Mouse (Mus musculus): ENCODE results near the gene Hdac9.
A peak's percentile ranks its signal among the peaks of the same experiment; 100 is the strongest.
"Not testable (repeated sequence)": the region's sequence is repeated elsewhere in the genome, so short reads cannot be mapped to it uniquely, and the experiment has no call there.

Gene Hdac9

DNA sequence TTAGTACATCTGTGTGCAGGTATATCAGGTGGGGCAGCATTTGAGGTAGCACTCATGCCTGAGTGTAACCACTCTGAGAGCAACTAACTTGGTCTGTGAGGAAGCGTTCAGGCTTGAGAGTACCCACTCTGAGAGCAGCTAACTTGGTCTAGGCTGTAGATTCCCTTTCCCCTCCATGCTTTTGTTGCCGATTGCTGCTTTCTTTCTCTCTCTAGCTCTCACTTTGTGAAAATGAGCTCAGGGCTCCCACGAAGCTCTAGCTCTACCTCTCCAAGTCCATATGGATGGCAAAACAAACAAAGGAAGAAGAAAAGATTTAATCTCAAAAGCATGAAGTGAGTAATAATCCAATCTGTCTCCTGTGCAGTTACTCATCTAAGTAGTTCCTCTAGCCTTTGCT lies 421.0 kb downstream of the Hdac9 start:
- no peak for DNase-seq (ENCODE audit: low read depth, low spot score)

DNA sequence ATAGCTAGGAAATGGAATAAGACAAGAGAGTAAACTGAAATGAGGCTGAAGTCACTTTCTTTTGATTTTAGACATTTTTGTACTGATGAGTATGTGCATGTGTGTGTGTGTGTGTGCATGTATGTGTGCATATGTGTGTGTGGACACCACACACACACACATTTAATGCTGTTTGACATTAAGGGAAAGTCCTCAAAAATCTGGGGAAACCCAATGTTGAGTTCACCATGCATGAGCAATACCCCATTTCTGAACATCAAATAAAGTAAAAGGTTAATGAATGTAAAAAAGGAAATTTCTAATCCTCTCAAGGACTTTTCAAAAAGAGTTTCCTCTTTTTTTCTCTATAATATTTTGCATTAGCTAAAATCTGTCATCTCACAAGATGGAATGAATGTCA lies 427.3 kb downstream of the Hdac9 start:
- no peak for DNase-seq (ENCODE audit: low read depth, low spot score)

DNA sequence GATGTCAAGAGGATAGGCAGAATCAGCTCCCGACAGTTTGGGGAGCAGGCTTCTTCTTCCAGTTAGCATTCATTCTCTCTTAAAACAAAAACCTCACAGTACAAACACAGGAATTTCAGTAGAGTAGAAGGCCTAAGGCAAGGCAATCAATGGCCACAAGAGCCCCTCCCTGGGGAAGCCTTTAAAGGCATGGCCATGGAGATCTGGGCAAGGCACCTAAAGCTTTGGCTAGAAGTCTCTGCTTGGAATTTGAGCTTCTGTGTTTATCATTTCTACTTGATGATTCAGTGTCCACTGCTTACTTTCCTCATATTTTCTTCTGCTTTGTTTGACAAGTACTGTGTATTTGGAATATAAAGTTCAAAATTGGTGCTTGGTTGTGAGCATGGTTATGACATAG lies 429.2 kb downstream of the Hdac9 start:
- no peak for DNase-seq (ENCODE audit: low read depth, low spot score)

DNA sequence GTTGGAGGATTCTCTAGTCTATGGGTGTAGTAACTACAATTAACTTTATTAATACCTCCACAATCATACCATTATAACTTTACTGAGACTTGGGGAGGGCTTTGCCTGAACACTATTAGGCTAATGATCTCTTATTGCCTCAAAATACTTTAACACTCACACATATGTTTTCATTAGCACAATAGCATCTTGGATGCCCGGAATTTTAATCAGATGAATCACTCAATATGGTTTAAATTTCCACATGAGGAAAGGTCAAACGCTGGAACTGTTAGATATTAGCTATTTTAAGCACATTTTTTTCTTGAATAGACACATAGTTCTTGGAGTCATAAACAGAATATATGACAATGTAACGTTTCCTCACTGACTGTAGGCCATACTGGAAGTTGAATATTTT lies 429.9 kb downstream of the Hdac9 start:
- DNase-seq (ENCODE audit: low read depth, low spot score): no peak

DNA sequence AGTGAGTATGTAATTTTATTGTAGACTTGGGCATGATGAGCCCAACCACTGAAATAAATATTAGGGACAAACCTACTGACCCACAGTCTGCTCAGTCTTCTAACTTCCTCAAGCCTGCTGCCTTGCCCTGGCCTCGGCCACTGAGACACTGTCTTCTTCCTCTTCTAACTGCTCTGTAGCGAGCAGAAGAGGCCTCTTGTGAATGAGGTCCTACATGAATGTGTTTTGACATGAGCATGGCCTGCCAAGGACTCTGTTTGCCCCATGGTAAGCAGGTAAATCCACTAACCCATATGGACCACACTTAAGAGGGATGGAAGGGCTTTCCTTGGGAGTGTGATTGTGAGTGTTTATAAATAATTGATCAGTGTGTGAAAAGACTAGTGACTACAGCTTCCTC lies 430.9 kb downstream of the Hdac9 start:
- peak; percentile 66 for DNase-seq (ENCODE audit: low read depth, low spot score)

DNA sequence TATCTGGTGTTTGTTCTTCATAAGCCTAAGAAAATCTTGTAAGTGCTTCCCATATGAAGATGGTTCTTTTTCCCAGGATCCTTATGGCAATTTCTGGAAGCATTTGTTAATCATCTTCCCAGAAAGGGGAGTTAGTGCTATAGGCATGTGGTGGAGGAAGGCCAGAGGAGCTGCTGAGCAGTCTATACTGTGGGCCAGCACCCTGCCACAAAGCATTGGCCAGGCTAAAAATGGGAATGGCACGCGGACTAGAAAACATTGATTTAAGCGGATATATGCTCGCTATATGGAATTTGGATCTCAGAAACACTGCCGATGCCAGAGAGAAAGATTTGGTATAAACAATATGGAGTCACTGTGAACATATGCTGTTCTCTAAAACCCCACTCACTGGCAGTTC lies 435.2 kb downstream of the Hdac9 start:
- no peak for DNase-seq (ENCODE audit: low read depth, low spot score)

DNA sequence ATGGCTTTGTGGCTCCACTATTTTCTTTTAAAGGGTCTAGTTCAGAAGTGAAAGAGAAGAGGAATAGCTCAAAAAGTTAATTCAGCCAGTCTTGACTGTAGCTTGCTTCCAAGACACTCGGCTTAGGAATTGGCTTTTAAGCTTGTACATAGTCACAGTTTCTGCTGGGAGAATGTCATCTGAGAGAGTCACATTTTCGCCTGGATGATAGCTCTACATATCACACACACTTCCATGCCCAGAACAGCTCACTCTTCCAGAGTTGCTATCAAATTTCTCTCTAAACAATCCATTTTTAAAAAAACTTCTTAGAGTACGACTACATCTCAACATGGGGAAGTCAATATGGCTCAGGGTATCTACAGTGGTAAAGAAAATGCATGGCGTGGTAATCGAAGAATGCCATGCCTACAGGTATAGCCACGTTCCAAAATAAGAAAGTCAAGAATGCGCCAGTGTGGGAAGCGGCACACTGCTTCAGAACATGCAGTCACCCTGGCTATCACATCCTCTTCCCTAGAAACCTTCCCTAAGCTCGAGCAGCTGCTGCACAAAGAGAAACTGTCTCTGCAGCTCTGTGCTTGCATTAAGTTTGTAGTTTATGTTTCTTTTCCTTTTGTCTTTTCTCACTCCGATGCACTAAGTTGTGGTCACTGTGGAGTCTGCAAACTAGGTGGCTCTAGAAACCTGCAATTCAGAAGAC lies 443.8 kb downstream of the Hdac9 start:
- DNase-seq (ENCODE audit: low read depth, low spot score): no peak

DNA sequence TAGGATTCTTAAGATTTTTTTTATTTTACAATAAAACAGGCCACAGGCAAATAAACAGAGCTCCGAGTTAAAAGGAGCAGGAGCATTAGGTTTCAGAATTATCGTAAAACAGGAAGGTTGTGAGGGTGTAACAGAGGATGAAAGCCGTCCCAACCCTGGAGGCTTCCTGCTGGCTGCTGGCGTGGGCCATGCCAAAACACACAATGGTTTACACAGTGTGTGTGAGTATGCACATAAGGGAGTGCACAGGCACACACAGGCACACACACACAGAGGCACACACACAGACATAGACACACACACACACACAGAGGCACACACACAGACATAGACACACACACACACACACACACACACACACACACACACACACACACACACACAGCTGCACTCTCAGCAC lies 444.4 kb downstream of the Hdac9 start:
- DNase-seq (ENCODE audit: low read depth, low spot score): no peak

DNA sequence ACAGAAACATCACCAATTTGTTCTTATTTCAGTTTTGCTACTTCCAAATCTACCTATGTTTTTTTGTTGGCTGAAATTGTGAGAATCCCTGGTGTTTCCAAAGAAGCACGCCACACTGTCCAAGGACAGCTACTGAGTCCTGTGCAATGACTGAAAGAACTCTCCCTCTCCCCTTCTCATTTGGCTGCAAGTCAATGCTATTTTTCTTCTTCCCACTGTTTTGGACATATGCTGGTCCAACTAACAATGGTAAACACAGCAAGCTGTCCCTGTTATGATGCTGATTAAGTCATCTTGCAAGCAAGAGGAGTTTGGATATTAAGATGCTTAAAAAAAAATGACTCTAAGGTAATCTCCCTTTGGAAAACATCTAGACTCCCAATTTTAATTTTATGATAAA lies 455.2 kb downstream of the Hdac9 start:
- DNase-seq (ENCODE audit: low read depth, low spot score): no peak

DNA sequence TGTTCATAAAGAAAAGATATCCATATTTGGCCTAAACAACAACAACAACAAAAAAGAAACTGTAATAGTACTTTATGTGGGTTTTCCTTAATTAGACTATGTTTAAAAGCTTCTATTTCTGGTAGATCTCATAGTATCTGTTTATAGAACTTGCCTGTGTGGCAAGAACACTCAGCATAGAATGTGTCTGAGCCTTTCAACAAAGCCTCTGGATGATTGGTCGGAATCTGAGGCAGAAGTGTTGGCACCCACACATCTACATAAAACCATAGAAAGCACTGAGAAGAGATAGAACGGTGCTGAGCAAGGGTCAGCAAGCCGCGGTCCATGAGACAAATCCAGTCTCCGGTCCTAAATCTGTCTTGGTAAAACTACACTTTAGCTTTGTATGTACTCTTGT lies 464.3 kb downstream of the Hdac9 start:
- no peak for DNase-seq (ENCODE audit: low read depth, low spot score)

DNA sequence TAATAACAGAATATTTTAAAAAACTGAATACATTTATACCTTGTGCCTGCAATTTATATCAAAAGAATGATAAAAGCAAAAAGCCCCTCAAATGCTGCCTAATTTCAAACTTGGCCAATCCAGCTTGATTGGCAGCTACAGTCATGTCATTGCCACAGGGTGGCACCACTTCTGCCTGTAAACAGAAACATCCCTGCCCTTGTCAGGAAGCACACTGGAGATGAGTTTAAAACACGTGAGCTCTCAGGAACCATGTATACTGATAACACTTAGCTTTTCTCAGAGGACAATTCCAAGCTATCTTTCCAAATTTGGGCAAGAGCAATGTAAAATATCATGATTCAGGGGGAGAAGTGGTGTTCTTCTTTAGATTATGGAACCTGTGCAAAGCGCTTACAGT lies 465.7 kb downstream of the Hdac9 start:
- peak; percentile 44 for DNase-seq (ENCODE audit: low read depth, low spot score)

DNA sequence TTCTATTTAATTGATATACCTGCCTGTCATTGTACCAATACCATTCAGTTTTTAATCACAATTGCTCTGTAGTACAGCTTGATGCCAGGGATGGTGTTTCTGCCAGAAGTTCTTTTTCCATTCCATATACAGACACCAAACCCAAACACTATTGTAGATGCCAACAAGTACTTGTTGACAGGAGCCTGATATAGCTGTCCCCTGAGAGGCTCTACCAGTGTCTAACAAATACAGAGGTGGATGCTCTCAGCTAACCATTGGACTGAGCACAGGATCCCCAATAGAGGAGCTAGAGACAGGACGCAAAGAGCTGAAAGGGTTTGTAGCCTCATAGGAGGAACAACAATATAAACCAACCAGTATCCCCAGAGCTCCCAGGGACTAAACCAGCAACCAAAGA lies 472.2 kb downstream of the Hdac9 start:
- not testable (repeated sequence) for DNase-seq (ENCODE audit: low read depth, low spot score)

DNA sequence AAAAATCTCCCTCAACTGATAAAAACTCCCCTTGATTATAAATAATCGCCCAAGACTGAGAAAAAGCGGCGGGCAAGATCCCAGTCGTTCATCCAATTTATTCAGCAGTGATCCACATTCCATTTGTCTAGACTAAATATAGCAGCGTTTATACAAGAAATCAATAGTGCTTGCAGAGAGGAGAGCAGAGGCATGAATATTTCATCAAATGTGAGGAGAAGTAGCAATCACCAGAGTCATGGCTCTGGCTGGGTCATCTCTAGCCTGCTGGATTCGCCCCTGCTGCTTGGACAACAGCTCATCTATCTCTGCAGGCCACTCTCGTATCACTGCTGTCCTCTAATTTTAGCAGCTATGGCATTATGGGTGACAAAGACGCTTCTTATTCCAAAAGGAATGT lies 476.0 kb downstream of the Hdac9 start:
- DNase-seq (ENCODE audit: low read depth, low spot score): no peak

DNA sequence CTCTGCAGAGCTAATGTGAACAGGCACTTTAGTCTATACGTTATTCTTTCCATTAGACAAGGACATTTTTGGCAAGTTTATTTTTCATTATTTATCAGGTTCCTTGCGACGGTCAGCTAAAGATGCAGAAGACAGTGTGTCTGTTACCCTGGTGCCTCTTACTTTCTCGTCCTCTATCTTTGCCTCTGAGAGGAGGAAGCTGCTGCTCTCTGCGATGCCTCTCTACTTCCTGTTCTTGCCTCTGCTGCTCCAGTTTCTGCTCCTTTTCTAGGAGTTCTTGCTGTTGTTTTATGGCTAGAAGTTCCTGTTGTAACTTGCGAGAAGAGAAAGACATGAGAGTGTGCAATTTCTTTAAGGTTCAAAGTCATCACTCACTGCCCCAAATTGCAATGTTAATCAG lies 484.0 kb downstream of the Hdac9 start:
- DNase-seq (ENCODE audit: low read depth, low spot score): peak; percentile 24

DNA sequence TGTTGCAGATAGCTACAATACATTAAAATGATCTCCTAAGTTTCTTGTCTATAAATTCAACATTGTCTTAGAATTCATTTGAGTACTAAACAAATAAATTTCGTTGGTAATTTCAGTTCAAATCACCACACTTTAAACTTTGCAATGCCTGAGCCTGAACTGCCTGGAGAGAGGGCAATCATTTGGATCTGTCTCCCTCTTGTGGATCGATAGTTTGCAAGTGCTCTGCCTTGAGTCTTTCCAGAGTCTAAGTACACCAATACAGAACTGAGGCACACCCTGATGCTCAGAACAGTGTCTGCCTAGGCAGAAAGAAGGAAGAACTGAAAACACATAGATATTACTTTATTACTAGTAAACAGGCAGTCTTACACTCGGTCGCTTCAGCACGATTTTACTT lies 484.4 kb downstream of the Hdac9 start:
- DNase-seq (ENCODE audit: low read depth, low spot score): peak; percentile 33

DNA sequence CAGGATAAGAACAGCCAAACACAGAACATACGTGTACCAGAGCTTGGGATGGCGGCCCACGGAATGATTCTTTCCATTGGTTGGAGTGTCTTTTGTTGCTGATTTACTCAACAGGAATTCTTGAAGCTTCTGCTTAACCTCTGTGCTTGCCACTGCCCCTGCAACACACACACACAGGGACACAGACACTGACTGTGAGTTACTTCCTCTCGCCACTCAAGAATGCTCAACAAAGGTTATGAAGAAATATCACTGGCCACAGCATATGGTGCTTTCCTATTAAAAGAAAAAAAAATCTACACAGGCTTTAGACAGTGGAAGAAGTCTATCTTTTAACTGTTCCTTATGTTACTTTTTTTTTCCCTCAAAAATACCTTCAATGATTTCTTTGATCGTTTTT lies 485.1 kb downstream of the Hdac9 start:
- DNase-seq (ENCODE audit: low read depth, low spot score): no peak

DNA sequence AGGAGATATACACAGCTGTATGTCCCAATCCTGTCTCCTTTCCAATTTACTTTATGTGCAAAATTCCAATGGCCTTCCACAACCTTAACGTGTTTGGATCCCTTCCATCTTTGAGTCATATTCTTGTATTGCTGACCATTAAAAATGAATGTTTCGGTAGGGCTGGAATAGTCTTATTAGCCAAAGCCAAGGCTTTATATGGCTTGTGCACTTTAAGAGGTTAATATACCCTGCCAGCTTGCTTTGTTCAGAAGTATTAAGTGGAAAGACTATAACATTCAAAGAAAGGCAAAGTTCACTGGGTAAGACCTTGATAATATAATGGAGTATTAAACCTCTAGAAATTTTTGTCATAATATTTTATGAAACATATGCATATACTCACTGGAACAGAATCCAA lies 491.4 kb downstream of the Hdac9 start:
- no peak for DNase-seq (ENCODE audit: low read depth, low spot score)

DNA sequence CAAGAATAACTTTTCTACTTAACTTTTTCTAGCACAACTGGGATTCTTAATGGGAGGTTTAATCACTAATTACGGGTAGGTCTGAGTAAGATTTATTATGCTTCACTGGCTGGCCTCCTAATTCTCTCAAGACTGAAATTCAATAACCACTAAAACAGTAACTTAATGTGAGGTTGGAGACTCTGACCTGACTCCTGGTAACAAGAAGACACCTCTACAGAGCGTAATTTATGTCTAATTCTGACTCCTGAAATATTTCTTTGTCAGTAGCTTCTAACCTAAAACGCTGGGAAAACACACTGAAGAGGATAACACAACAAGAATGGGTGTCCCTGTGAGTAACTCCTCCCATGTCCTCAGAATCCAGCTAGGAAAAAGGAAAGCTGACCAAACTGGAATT lies 508.8 kb downstream of the Hdac9 start:
- no peak for DNase-seq (ENCODE audit: low read depth, low spot score)

DNA sequence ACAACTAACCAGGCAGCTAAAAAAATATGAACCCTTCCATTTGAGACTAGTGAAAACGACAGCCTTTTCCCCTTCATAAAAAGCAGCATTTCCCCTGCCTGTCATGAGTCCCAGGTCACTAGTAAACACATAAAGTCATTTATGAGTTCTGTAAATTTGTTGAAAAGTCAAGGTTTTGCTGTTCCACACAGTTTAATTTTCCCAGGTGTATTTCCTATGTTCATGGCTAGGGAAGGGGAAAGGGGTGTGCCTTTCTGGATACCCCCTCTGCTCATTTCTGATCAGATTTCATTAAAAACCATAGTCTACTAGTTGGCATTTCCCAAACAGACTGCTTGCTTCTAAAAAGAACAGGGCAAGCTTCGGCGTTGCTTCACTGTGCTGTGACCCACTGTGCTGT lies 509.8 kb downstream of the Hdac9 start:
- DNase-seq (ENCODE audit: low read depth, low spot score): no peak

DNA sequence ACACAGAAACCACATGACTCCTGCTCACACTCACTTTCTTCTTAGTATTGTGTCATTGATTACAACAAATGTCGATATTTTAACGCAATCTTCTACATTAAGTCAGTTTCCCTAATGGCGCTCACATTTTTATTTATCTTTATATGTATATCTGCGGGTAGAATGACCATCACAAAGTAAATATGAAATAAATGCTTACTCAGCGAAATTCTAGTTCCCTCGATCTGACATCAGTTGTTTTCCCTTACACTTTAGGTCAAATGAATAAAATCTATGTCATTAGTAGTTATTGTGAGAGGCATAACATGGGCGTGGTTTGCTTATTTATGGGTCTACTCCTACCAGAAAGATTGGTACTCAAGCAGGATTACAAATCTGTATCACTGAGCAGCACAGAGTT lies 514.8 kb downstream of the Hdac9 start:
- no peak for DNase-seq (ENCODE audit: low read depth, low spot score)

DNA sequence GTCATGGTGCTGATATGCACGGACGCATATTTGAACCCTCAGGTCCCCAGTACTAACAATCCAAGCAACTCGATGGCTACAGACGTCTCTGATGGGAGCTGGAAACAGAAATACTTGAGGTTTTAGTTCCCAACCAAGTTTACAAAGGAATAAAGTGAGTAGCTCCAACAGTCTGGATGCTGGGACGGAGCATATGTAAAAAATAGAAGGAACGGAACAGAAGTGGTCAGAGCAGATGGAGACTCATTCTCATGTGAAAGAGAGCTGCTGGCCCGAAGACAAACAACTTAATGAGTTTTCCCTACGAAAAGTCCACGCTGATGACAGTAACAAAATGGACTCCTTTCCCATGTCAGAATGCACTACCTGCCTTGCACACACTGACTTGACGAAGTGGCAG lies 518.3 kb downstream of the Hdac9 start:
- DNase-seq (ENCODE audit: low read depth, low spot score): no peak

DNA sequence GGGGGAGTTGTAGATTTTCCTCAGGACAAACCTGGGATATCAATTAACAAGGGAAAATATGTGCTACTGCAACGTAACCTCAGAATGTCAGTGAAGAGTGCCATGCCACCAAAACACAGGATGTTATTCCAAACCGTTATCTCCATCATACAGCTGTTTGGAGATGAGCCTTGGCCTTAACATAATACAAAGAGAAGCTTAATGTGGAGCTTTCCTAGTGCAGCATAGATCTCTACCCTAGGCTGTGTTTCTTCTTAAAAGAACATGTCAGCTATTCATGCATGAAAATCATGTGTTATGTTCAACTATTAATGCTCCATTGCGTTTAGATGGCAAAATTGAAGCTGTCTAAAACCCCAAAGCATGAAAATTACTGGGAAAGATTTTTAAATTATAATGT lies 522.6 kb downstream of the Hdac9 start:
- DNase-seq (ENCODE audit: low read depth, low spot score): no peak

DNA sequence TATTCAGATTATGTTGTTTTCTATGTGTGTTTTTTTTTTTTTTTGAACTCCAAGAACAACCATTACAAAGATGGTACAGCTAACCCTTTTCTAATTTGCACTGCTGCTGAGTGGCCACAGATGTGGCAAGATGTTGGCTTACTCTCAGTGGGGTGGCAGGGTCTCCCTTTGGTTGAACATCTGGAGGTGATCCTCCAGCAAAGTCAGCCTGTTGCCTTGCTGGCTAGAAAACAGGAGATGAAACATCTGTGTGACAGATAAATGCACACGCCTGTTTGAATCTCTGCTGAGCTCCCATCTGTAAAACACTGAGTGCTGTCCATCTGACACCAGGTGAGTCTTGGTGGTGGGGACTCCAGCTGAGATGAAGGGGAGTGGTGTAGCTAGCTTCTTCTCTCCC lies 537.2 kb downstream of the Hdac9 start:
- peak; percentile 52 for DNase-seq (ENCODE audit: low read depth, low spot score)

DNA sequence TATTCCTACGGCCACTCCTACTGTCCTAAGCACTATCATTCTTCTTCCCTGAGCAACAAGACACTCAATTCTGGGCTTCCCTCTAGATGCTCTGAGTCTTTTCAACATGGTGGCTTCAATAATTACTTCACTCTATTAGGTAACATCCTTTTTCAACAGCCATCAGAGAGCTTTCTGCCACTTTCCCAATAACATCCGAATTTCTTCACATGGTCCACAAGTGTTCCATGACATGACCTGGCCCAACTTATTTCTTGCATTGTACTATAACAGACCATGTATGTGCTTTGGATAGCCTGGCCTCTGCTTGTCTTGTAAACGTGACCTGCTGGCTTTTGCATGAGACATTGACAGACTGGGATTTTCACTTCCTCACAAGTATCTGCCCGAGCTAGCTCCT lies 538.3 kb downstream of the Hdac9 start:
- DNase-seq (ENCODE audit: low read depth, low spot score): peak; percentile 12

All from A20 (cell line).